Mouse (Mus musculus): ENCODE data around the gene Adgrd1. TPM values are rescaled to one million over a fixed set of nuclear protein-coding genes. Genes with fewer than 3 reads are reported as not detected.

Adgrd1 gene
- polyA plus RNA-seq, 1 experiment from 2014 or later = not detected

DNA sequence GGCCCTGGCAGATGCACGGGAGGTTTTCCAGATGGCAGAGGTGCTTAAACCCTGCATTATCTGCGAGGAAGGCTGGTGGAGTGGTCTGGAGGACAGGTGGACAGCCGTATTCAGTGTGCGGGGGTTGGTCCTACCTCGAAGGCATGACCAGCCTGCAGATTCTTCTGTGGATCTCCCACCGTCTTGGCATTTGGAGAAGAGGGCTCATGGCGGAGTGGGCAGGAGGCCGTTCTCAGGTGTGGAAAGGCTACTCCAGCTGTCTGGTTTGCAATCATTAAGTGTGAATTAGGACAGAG is 32.8 kb upstream of the Adgrd1 start:
- Histone ChIP-seq H3K27me3 (replicated peaks; ENCODE audit: control insufficient read depth, insufficient read depth, low read length) (no peaks in the 10 kb centered on the region; the same call in 1 of the 2 replicates), H3K36me3 (ENCODE audit: control insufficient read depth, insufficient read depth, low read length) (no peaks in the 10 kb centered on the region), H3K9me3 (ENCODE audit: control insufficient read depth, low read length) (no peaks in the 10 kb centered on the region), H3K4me3 (ENCODE audit: low read depth, low read length) (no peak overlapping the region), H3K9ac (ENCODE audit: low read depth, low read length) (no peak overlapping the region), H3K4me1 (replicated peaks; ENCODE audit: control insufficient read depth, insufficient read depth, low read length) (no peaks in the 10 kb centered on the region), H3K27ac (ENCODE audit: low read depth, low read length) (no peak overlapping the region), H3K4me2 (no peak overlapping the region)
- ATAC-seq (replicated peaks; ENCODE audit: low FRiP score) (no peak), DNase-seq (ENCODE audit: low spot score) (no peak)
- WGBS = 46% methylated on average over 8 of the region's 8 CpGs

GRCm38 (mm10) chr5:129064186-129064585 is 32.4 kb upstream of the Adgrd1 start:
- H3K9ac ChIP-seq (ENCODE audit: low read depth, low read length) = no peak overlapping the region
- no peak overlapping the region for H3K27ac ChIP-seq (ENCODE audit: low read depth, low read length)
- WGBS = 69% methylated on average over 11 of the region's 11 CpGs
- ATAC-seq (replicated peaks; ENCODE audit: low FRiP score) (no peak), DNase-seq (ENCODE audit: low spot score) (no peak)
- no peaks in the 10 kb centered on the region for H3K36me3 ChIP-seq (ENCODE audit: control insufficient read depth, insufficient read depth, low read length)
- no peak overlapping the region for H3K4me2 ChIP-seq
- H3K4me1 ChIP-seq (replicated peaks; ENCODE audit: control insufficient read depth, insufficient read depth, low read length) = no peaks in the 10 kb centered on the region
- no peak overlapping the region for H3K4me3 ChIP-seq (ENCODE audit: low read depth, low read length)
- H3K9me3 ChIP-seq (ENCODE audit: control insufficient read depth, low read length) = no peaks in the 10 kb centered on the region
- no peaks in the 10 kb centered on the region; the same call in 1 of the 2 replicates for H3K27me3 ChIP-seq (replicated peaks; ENCODE audit: control insufficient read depth, insufficient read depth, low read length)

DNA sequence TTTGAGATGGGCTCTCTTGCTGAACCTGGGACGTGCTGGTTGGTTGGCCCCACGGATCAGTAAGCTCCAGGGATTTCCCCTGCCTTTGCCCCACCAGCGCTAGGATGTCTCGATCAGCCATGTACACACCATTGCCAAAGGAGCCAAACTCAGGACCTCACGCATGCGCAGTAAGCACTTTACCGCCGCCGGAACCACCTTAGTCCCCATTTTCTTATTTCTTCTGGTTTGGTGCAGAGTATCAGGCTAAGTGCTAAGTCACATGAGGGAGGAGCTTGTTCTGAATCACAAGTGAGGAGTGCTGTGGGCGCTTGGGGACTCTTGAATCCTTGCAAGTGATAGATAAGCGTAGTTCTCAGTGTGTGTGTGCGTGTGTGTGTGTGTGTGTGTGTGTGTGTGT is 31.2 kb upstream of the Adgrd1 start:
- H3K27me3 ChIP-seq (replicated peaks; ENCODE audit: control insufficient read depth, insufficient read depth, low read length) = no peaks in the 10 kb centered on the region; the same call in 1 of the 2 replicates
- no peaks in the 10 kb centered on the region for H3K4me1 ChIP-seq (replicated peaks; ENCODE audit: control insufficient read depth, insufficient read depth, low read length)
- 77% methylated on average over 12 of the region's 12 CpGs for WGBS
- ATAC-seq (replicated peaks; ENCODE audit: low FRiP score) = no peak; the same call in 1 of the 2 replicates
- H3K9ac ChIP-seq (ENCODE audit: low read depth, low read length) = no peak overlapping the region
- no peak for DNase-seq (ENCODE audit: low spot score)
- no peaks in the 10 kb centered on the region for H3K36me3 ChIP-seq (ENCODE audit: control insufficient read depth, insufficient read depth, low read length)
- H3K4me2 ChIP-seq = no peak overlapping the region
- H3K4me3 ChIP-seq (ENCODE audit: low read depth, low read length) = no peak overlapping the region
- no peak overlapping the region for H3K27ac ChIP-seq (ENCODE audit: low read depth, low read length)
- no peaks in the 10 kb centered on the region for H3K9me3 ChIP-seq (ENCODE audit: control insufficient read depth, low read length)

DNA sequence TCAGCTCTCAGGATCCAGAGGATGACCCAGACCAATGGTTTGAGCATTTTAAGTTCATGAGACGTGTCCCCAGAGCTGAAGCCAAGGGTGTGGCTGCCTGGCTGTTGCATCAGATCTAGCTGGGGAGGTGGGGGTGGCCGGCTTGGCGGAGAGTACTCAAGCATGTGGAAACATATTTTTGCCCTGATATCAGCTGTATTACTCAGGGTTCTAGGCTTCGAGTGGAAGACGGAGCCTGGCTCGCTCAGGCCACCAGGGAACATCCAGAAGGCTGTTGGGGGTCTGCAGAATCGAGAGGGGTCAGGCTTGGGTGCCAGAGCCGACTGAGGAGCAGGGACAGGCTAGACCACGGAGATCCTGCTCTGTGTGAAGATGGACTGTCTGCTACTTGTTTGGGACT is 30.6 kb upstream of the Adgrd1 start:
- Histone ChIP-seq H3K27me3 (replicated peaks; ENCODE audit: control insufficient read depth, insufficient read depth, low read length) (no peaks in the 10 kb centered on the region; the same call in 1 of the 2 replicates), H3K4me1 (replicated peaks; ENCODE audit: control insufficient read depth, insufficient read depth, low read length) (no peaks in the 10 kb centered on the region), H3K9ac (ENCODE audit: low read depth, low read length) (no peak overlapping the region), H3K9me3 (ENCODE audit: control insufficient read depth, low read length) (no peaks in the 10 kb centered on the region), H3K27ac (ENCODE audit: low read depth, low read length) (no peak overlapping the region), H3K4me3 (ENCODE audit: low read depth, low read length) (no peak overlapping the region), H3K36me3 (ENCODE audit: control insufficient read depth, insufficient read depth, low read length) (no peaks in the 10 kb centered on the region), H3K4me2 (no peak overlapping the region)
- DNase-seq (ENCODE audit: low spot score) = no peak
- ATAC-seq (replicated peaks; ENCODE audit: low FRiP score) = no peak
- WGBS = 70% methylated on average over 9 of the region's 9 CpGs

DNA sequence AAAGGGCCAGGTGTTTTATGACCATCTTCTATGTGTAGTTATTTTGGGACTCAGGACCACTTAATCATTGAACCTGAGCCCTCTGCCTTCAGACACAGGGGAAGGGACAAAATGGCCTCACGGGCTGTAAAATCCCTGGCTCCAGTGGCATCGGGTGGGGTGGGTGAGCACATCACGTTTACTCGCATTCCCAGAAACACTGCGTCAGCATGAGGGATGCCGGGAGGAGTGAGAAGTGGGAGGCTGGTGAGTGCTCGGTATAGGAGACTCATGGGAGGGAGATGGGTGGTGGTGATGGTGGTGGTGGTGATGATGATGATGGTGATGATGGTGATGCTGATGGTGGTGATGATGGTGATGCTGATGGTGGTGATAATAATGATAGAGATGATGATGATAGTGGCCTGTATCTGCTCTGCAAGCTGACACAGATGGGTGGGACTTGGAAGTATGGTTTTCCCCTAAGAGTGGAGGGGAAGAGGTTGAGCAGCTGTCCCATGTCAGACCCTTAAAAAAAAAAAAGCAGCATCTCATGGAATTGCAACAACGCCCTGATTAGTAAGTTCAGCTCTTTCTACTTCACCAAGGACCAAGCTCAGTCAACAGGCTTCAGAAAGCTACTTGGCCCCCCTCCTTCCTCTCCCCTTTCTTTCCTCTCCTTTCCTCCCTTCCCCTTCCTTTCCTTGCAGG is 29.9 kb upstream of the Adgrd1 start:
- Histone ChIP-seq H3K27me3 (replicated peaks; ENCODE audit: control insufficient read depth, insufficient read depth, low read length) (no peaks in the 10 kb centered on the region; the same call in 1 of the 2 replicates), H3K9me3 (ENCODE audit: control insufficient read depth, low read length) (no peaks in the 10 kb centered on the region), H3K27ac (ENCODE audit: low read depth, low read length) (no peak overlapping the region), H3K4me2 (no peak overlapping the region), H3K9ac (ENCODE audit: low read depth, low read length) (no peak overlapping the region), H3K36me3 (ENCODE audit: control insufficient read depth, insufficient read depth, low read length) (no peaks in the 10 kb centered on the region), H3K4me3 (ENCODE audit: low read depth, low read length) (no peak overlapping the region), H3K4me1 (replicated peaks; ENCODE audit: control insufficient read depth, insufficient read depth, low read length) (no peaks in the 10 kb centered on the region)
- no peak for DNase-seq (ENCODE audit: low spot score)
- WGBS = 85% methylated on average over 8 of the region's 8 CpGs
- no peak for ATAC-seq (replicated peaks; ENCODE audit: low FRiP score)

DNA sequence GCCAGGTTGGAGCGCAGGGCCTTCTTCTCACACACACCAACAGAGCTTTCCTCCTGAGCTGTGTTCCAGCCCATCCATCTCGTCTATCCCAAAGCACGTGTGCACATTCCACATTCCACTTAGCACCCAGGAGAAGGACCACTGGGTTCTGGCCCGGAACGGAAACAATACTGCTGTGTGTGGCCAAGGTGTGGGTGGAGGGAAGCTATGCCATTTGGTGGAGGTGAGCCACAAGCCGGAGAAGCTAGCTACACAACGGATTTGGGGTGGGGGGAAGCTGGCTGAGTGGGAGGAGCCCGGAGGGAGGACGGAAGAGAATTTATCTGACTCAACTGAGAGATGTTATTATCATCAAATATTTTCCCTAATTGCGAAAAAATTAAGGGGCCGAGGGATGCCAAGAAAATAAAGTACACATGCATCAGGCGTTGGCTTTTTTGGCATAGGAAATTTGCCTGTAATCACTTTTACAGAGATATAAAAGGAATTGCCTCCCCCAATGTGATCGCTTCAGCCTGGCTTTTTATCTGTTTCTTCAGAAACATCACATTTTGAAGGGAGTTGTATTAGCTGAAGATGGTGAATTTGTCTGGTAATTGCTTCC is 29.2 kb upstream of the Adgrd1 start:
- no peak overlapping the region for H3K27ac ChIP-seq (ENCODE audit: low read depth, low read length)

GRCm38 (mm10) chr5:129071761-129072280 is 24.7 kb upstream of the Adgrd1 start:
- 76% methylated on average over 14 of the region's 14 CpGs for WGBS

More for the DNA sequence above, 29.2 kb upstream of the Adgrd1 start:
- 65% methylated on average over 13 of the region's 13 CpGs for WGBS
- ATAC-seq (replicated peaks; ENCODE audit: low FRiP score) (no peak), DNase-seq (ENCODE audit: low spot score) (no peak)
- no peaks in the 10 kb centered on the region for H3K36me3 ChIP-seq (ENCODE audit: control insufficient read depth, insufficient read depth, low read length)
- H3K9ac ChIP-seq (ENCODE audit: low read depth, low read length) = no peak overlapping the region
- H3K4me1 ChIP-seq (replicated peaks; ENCODE audit: control insufficient read depth, insufficient read depth, low read length) = no peaks in the 10 kb centered on the region
- no peaks in the 10 kb centered on the region; the same call in 1 of the 2 replicates for H3K27me3 ChIP-seq (replicated peaks; ENCODE audit: control insufficient read depth, insufficient read depth, low read length)
- H3K4me2 ChIP-seq = no peak overlapping the region
- H3K4me3 ChIP-seq (ENCODE audit: low read depth, low read length) = no peak overlapping the region
- H3K9me3 ChIP-seq (ENCODE audit: control insufficient read depth, low read length) = no peaks in the 10 kb centered on the region

GRCm38 (mm10) chr5:129073404-129073803 is 23.1 kb upstream of the Adgrd1 start:
- Histone ChIP-seq H3K36me3 (ENCODE audit: control insufficient read depth, insufficient read depth, low read length) (no peaks in the 10 kb centered on the region), H3K27ac (ENCODE audit: low read depth, low read length) (no peak overlapping the region), H3K9me3 (ENCODE audit: control insufficient read depth, low read length) (no peaks in the 10 kb centered on the region), H3K4me2 (no peak overlapping the region), H3K27me3 (replicated peaks; ENCODE audit: control insufficient read depth, insufficient read depth, low read length) (no peaks in the 10 kb centered on the region), H3K4me3 (ENCODE audit: low read depth, low read length) (no peak overlapping the region), H3K4me1 (replicated peaks; ENCODE audit: control insufficient read depth, insufficient read depth, low read length) (no peaks in the 10 kb centered on the region), H3K9ac (ENCODE audit: low read depth, low read length) (no peak overlapping the region)
- DNase-seq (ENCODE audit: low spot score) (no peak), ATAC-seq (replicated peaks; ENCODE audit: low FRiP score) (no peak)
- WGBS = 63% methylated on average over 6 of the region's 6 CpGs

More at GRCm38 (mm10) chr5:129071761-129072280, 24.7 kb upstream of the Adgrd1 start:
- Histone ChIP-seq H3K36me3 (ENCODE audit: control insufficient read depth, insufficient read depth, low read length) (no peaks in the 10 kb centered on the region), H3K4me3 (ENCODE audit: low read depth, low read length) (no peak overlapping the region), H3K27me3 (replicated peaks; ENCODE audit: control insufficient read depth, insufficient read depth, low read length) (no peaks in the 10 kb centered on the region), H3K9me3 (ENCODE audit: control insufficient read depth, low read length) (no peaks in the 10 kb centered on the region), H3K4me1 (replicated peaks; ENCODE audit: control insufficient read depth, insufficient read depth, low read length) (no peaks in the 10 kb centered on the region), H3K27ac (ENCODE audit: low read depth, low read length) (no peak overlapping the region), H3K4me2 (no peak overlapping the region), H3K9ac (ENCODE audit: low read depth, low read length) (no peak overlapping the region)
- no peak for DNase-seq (ENCODE audit: low spot score)
- ATAC-seq (replicated peaks; ENCODE audit: low FRiP score) = no peak

DNA sequence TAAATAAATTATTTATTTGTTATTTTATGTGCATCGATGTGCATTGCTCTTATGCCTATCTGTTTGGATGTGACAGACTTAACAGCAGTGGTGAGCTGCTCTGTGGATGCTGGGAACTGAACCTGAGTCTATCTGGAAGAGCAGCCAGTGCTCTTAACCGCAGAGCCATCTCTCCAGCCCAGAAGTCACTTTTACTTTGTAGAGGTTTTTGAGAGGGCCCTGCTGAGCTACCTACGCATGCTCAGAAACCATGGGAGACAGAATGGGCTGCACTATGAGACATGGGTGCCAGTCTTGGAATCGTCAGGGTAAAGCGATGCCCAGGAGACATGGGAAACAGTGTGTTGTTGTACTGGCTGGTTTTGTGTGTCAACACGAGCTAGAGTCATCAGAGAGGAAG is 20.5 kb upstream of the Adgrd1 start:
- H3K9ac ChIP-seq (ENCODE audit: low read depth, low read length) = no peak overlapping the region
- DNase-seq (ENCODE audit: low spot score) (no peak), ATAC-seq (replicated peaks; ENCODE audit: low FRiP score) (no peak)
- no peak overlapping the region for H3K4me2 ChIP-seq
- H3K9me3 ChIP-seq (ENCODE audit: control insufficient read depth, low read length) = no peaks in the 10 kb centered on the region
- H3K4me3 ChIP-seq (ENCODE audit: low read depth, low read length) = no peak overlapping the region
- no peaks in the 10 kb centered on the region for H3K27me3 ChIP-seq (replicated peaks; ENCODE audit: control insufficient read depth, insufficient read depth, low read length)
- H3K36me3 ChIP-seq (ENCODE audit: control insufficient read depth, insufficient read depth, low read length) = no peaks in the 10 kb centered on the region
- 80% methylated on average over 6 of the region's 6 CpGs for WGBS
- H3K27ac ChIP-seq (ENCODE audit: low read depth, low read length) = no peak overlapping the region
- no peaks in the 10 kb centered on the region for H3K4me1 ChIP-seq (replicated peaks; ENCODE audit: control insufficient read depth, insufficient read depth, low read length)
